Mouse (Mus musculus) liver, adult 2 months (tissue): ENCODE measurements around the gene Chaf1a. TPM values are rescaled to one million over a fixed set of nuclear protein-coding genes. Genes with fewer than 3 reads are reported as not detected.

Source experiments
- DNase-seq: peaks from one replicate; pipeline ENCODE4 v3.0.0-alpha.2; 2011; ENCODE audit warnings: low read depth, low spot score; ENCODE audit errors: extremely low read depth
- H3K27ac ChIP-seq: fragments of 200-500 bp; replicated peaks from 2 replicates; pipeline ENCODE4 v1.5.1; 2012; ENCODE audit warnings: low read depth, mild to moderate bottlenecking, control low read depth, inconsistent platforms, low read length; ENCODE audit not compliant: insufficient read depth
- H3K27me3 ChIP-seq: fragments of 200-500 bp; 2 replicates; pipeline ENCODE4 v1.6.1; 2012; ENCODE audit warnings: mild to moderate bottlenecking, moderate library complexity, low read length, inconsistent platforms; ENCODE audit not compliant: control insufficient read depth, insufficient read depth
- H3K36me3 ChIP-seq: fragments of 200-500 bp; 2 replicates; pipeline ENCODE4 v1.6.1; 2012; ENCODE audit warnings: low read length, inconsistent platforms; ENCODE audit not compliant: control insufficient read depth, insufficient read depth
- H3K4me1 ChIP-seq: fragments of 200-500 bp; 2 replicates; pipeline ENCODE4 v1.6.1; 2011; ENCODE audit warnings: low read length; ENCODE audit not compliant: control insufficient read depth, insufficient read depth
- H3K4me3 ChIP-seq: fragments of 200-500 bp; 2 replicates; pipeline ENCODE4 v1.5.1; 2011; ENCODE audit warnings: low read depth, mild to moderate bottlenecking, control low read depth, low read length, moderate library complexity; ENCODE audit not compliant: insufficient read depth
- H3K79me2 ChIP-seq: fragments of 200-500 bp; 2 replicates; pipeline ENCODE4 v1.6.1; 2012; ENCODE audit warnings: inconsistent platforms, mild to moderate bottlenecking, low read length, moderate library complexity; ENCODE audit not compliant: control insufficient read depth, insufficient read depth
- H3K9ac ChIP-seq: fragments of 200-500 bp; 2 replicates; pipeline ENCODE4 v1.6.1; 2012; ENCODE audit warnings: low read depth, mild to moderate bottlenecking, control low read depth, inconsistent platforms, low read length
- CTCF ChIP-seq: fragments of 200-500 bp; IDR thresholded peaks from 2 replicates; pipeline ENCODE4 v1.5.1; 2011; ENCODE audit warnings: low read depth, low read length, control low read depth
- POLR2A ChIP-seq: fragments of 200-500 bp; IDR thresholded peaks from 2 replicates; pipeline ENCODE4 v1.6.1; 2011; ENCODE audit warnings: low read length, control low read depth; ENCODE audit not compliant: insufficient read depth; ENCODE audit errors: extremely low read depth
- WGBS: fragments of 180-500 bp; shearing (Covaris S2); methylation state at CpG from one replicate; pipeline ENCODE4 v1.1.7; 2018; 5-methylcytosine and 5-hydroxymethylcytosine counted together
- polyA plus RNA-seq: library from polyadenylated mRNA; depleted of rRNA; stranded (reverse); fragments of >200 nt; gene quantifications from 2 replicates; pipeline ENCODE4 v1.2.3, GENCODE M21; 2012
- total RNA-seq: library from RNA; depleted of rRNA; stranded (reverse); fragments of >200 nt; gene quantifications from 2 replicates; pipeline ENCODE4 v1.2.3, GENCODE M21; 2014

The Chaf1a gene
- total and polyA plus RNA-seq, 2 experiments = 0.26 to 0.37 TPM

DNA sequence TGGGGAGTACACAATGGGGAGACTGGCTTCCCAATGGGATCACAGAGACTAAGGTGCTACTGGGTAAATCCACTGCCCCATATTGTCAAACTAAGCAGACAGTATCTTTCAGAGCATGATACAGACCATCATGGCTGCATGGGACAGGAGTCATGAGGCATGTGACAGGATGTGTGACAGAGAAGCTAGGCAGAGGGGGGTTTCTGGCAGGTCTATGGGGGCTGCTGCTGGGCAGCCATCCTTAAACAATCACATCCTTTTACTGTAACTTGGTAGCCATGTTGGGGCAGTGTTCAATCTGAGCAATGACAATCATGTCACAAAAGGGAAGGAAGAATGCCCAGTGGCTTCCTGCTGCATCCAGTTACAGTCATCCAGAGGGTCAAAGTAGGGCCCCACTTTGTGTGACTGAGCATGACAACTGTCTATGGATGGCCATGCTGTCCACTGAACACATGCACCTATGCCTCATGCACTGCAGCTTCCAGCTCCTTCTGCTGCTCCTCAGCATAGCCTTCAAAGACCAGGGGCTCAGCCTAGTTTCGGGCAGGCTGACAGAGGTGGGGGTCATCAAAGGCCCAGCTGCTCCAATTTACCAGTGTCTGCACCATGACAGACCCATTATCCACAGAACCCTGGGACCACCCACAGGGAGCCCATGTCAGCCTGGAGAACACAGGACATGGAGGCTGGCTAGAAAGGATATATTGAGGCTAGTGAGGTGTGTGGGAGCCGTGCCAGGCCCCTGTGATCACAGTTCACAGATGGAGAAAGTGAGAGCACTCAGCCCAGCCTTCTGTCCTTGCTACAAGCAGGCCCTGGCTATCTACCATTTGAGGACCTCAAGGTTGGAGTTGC is 17.9 kb upstream of the Chaf1a start:
- peaks cover 20% of the 10 kb centered on the region for H3K4me1 ChIP-seq
- peaks cover 43% of the 10 kb centered on the region for H3K79me2 ChIP-seq
- 89% methylated on average over 2 of the region's 2 CpGs for WGBS
- no peak overlapping the region for H3K9ac ChIP-seq
- no peaks in the 10 kb centered on the region for H3K36me3 ChIP-seq
- no peaks in the 10 kb centered on the region for H3K27me3 ChIP-seq
- H3K4me3 ChIP-seq = no peak overlapping the region
- no peak for DNase-seq
- TF ChIP-seq POLR2A (no peak), CTCF (no peak)
- H3K27ac ChIP-seq = no peak overlapping the region; the same call in 1 of the 2 replicates

DNA sequence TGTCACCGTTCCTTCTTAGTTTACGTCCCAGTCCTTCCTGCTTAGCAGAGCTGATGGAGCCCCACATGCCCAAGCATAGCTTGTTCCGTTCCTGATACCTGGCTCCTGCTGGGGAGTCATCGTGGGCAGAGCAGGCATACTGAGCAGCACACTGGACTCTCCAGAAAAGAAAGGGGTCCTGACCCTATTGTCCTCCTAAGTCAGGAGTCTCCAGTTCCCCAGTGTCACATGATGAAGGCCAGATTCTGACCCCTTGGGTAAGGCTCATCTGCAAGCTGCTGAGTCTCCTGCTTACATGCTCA is 17.3 kb upstream of the Chaf1a start:
- H3K36me3 ChIP-seq = no peaks in the 10 kb centered on the region
- TF ChIP-seq CTCF (no peak), POLR2A (no peak)

DNA sequence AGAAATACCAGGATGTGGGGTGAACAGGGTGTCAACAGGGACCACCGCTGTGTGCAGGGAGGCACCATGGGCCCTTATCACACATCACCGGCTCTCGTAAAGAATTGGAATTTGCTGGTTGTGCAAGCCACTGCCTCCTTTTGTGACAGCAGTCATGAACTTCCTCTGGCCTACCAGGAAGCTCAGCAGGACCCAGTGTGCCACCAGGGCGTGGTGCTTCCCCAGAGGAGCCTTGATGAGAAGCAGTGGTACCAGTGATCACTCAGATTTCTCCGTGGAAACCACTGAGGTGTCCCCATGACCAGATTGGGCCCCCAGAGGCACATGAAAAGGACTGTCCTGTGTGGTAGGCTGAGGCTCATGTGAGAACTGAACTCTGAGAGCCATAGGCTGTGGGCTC is 16.9 kb upstream of the Chaf1a start:
- Histone ChIP-seq H3K4me1 (peaks cover 30% of the 10 kb centered on the region), H3K27ac (peak overlapping the region; percentile 36; the same call in 1 of the 2 replicates)
- 63% methylated on average over 5 of the region's 5 CpGs for WGBS

More for the DNA sequence above, 17.3 kb upstream of the Chaf1a start:
- no peak overlapping the region for H3K9ac ChIP-seq
- no peak overlapping the region for H3K4me3 ChIP-seq
- H3K27me3 ChIP-seq = no peaks in the 10 kb centered on the region
- peaks cover 26% of the 10 kb centered on the region for H3K4me1 ChIP-seq
- 76% methylated on average over 4 of the region's 4 CpGs for WGBS
- H3K27ac ChIP-seq = no peak overlapping the region; the same call in 1 of the 2 replicates
- H3K79me2 ChIP-seq = peaks cover 43% of the 10 kb centered on the region
- no peak for DNase-seq

GRCm38 (mm10) chr17:56024476-56024875 is 15.8 kb upstream of the Chaf1a start:
- no peaks in the 10 kb centered on the region for H3K27me3 ChIP-seq
- 58% methylated on average over 2 of the region's 2 CpGs for WGBS
- no peak overlapping the region for H3K4me3 ChIP-seq
- DNase-seq = no peak
- H3K27ac ChIP-seq = no peak overlapping the region
- H3K9ac ChIP-seq = no peak overlapping the region
- no peaks in the 10 kb centered on the region for H3K36me3 ChIP-seq
- H3K79me2 ChIP-seq = peaks cover 46% of the 10 kb centered on the region
- TF ChIP-seq CTCF (no peak), POLR2A (no peak)
- H3K4me1 ChIP-seq = peaks cover 33% of the 10 kb centered on the region

More for the DNA sequence above, 16.9 kb upstream of the Chaf1a start:
- TF ChIP-seq POLR2A (no peak), CTCF (no peak)
- H3K27me3 ChIP-seq = no peaks in the 10 kb centered on the region
- H3K79me2 ChIP-seq = peaks cover 43% of the 10 kb centered on the region
- no peak overlapping the region for H3K4me3 ChIP-seq
- no peaks in the 10 kb centered on the region for H3K36me3 ChIP-seq
- no peak for DNase-seq
- H3K9ac ChIP-seq = no peak overlapping the region

DNA sequence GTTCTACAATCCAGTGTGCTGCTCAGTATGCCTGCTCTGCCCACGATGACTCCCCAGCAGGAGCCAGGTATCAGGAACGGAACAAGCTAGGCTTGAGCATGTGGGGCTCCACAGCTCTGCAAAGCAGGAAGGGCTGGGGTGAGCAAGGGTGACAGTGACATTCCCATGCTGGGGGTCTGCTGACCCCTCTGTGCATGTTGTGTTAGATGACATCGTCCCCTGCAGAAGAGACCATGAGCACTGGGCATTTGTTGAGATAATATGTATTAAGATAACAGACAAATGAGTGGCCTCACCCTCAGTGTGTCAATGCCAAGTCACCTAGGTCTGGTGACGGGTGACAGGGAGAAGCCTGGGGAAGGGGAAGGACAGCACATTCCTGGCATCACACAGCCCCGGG is 15.3 kb upstream of the Chaf1a start:
- no peaks in the 10 kb centered on the region for H3K36me3 ChIP-seq
- peaks cover 48% of the 10 kb centered on the region for H3K79me2 ChIP-seq
- WGBS = 71% methylated on average over 5 of the region's 5 CpGs
- H3K27me3 ChIP-seq = no peaks in the 10 kb centered on the region
- no peak for DNase-seq
- no peak overlapping the region for H3K4me3 ChIP-seq
- TF ChIP-seq CTCF = no peak
- no peak for TF ChIP-seq POLR2A
- H3K4me1 ChIP-seq = peaks cover 33% of the 10 kb centered on the region
- no peak overlapping the region for H3K27ac ChIP-seq
- H3K9ac ChIP-seq = no peak overlapping the region

- TF ChIP-seq CTCF = no peak
- no peak for TF ChIP-seq POLR2A
- Histone ChIP-seq H3K9ac (no peak overlapping the region), H3K4me3 (no peak overlapping the region), H3K27me3 (no peaks in the 10 kb centered on the region), H3K79me2 (peaks cover 59% of the 10 kb centered on the region), H3K4me1 (peaks cover 36% of the 10 kb centered on the region), H3K27ac (no peak overlapping the region), H3K36me3 (no peaks in the 10 kb centered on the region)
- 77% methylated on average over 1 of the region's 1 CpGs for WGBS
- DNase-seq = no peak
These were observed 13.9 kb upstream of the Chaf1a start for GRCm38 (mm10) chr17:56026303-56026702.
